Mouse (Mus musculus) ES-E14 (cell line): ENCODE data around the gene Gba2. TPM values are rescaled to one million over a fixed set of nuclear protein-coding genes. Genes with fewer than 3 reads are reported as not detected.

ENCODE experiments used
- DNase-seq: peaks from one replicate; pipeline ENCODE4 v3.0.0-alpha.2; 2013; ENCODE audit warnings: low read depth, low spot score
- H3K27ac ChIP-seq: 2 replicates; pipeline ENCODE4 v1.5.1; 2012; ENCODE audit warnings: low read depth, mild to moderate bottlenecking, low read length, moderate library complexity, mixed read lengths; ENCODE audit not compliant: poor library complexity, insufficient read depth, severe bottlenecking
- H3K36me3 ChIP-seq: 2 replicates; pipeline ENCODE4 v1.6.1; 2012; ENCODE audit warnings: mild to moderate bottlenecking, low read length, moderate library complexity, mixed read lengths; ENCODE audit not compliant: control insufficient read depth, poor library complexity, insufficient read depth, severe bottlenecking
- H3K4me1 ChIP-seq, 2 experiments: fragments of 150-350 bp in 1 of 2; sonication (generic) in 1 of 2; 2 replicates each; pipeline ENCODE4 v1.6.1; 2012; ENCODE audit warnings: low read length in 2 of 2, mild to moderate bottlenecking in 1 of 2, mixed read lengths in 1 of 2; ENCODE audit not compliant: control insufficient read depth in 2 of 2, insufficient read depth in 2 of 2, poor library complexity in 1 of 2
- H3K4me3 ChIP-seq, 2 experiments: fragments of 150-350 bp in 1 of 2; sonication (generic) in 1 of 2; 2 replicates each; pipeline ENCODE4 v1.5.1; 2012; ENCODE audit warnings: low read length in 2 of 2, low read depth in 1 of 2, mild to moderate bottlenecking in 1 of 2, mixed read lengths in 1 of 2; ENCODE audit not compliant: insufficient read depth in 1 of 2, poor library complexity in 1 of 2, severe bottlenecking in 1 of 2
- H3K9ac ChIP-seq: 2 replicates; pipeline ENCODE4 v1.6.1; 2012; ENCODE audit warnings: low read depth, mild to moderate bottlenecking, low read length, mixed read lengths; ENCODE audit not compliant: poor library complexity, insufficient read depth, severe bottlenecking
- H3K9me3 ChIP-seq: fragments of 150-350 bp; sonication (generic); 2 replicates; pipeline ENCODE4 v1.6.1; 2012; ENCODE audit warnings: low read depth, mild to moderate bottlenecking, low read length; ENCODE audit not compliant: control insufficient read depth, insufficient read depth
- CHD2 ChIP-seq: IDR thresholded peaks from 2 replicates; pipeline ENCODE4 v1.6.1; 2014; ENCODE audit warnings: mild to moderate bottlenecking, low read depth, low read length, inconsistent platforms
- HCFC1 ChIP-seq: IDR thresholded peaks from 2 replicates; pipeline ENCODE4 v1.6.1; 2012; ENCODE audit warnings: low read length, inconsistent platforms, borderline replicate concordance; ENCODE audit not compliant: insufficient read depth
- MAFK ChIP-seq: IDR thresholded peaks from 2 replicates; pipeline ENCODE4 v1.6.1; 2014; ENCODE audit warnings: mild to moderate bottlenecking, low read depth, low read length, inconsistent platforms; ENCODE audit not compliant: insufficient read depth
- ZC3H11A ChIP-seq: IDR thresholded peaks from 2 replicates; pipeline ENCODE4 v1.6.1; 2012; ENCODE audit warnings: low read depth, mild to moderate bottlenecking, inconsistent platforms, low read length, borderline replicate concordance
- ZNF384 ChIP-seq: IDR thresholded peaks from 2 replicates; pipeline ENCODE4 v1.6.1; 2012; ENCODE audit warnings: low read depth, low read length, inconsistent platforms
- in situ Hi-C, 2 experiments: fragments of 600-800 bp; cut with MboI; formaldehyde crosslinking; loops; one replicate each; pipeline ENCODE4 v1.15.1; 2025; ENCODE audit warnings: low sequenced_read_pairs in 2 of 2, inconsistent platforms in 1 of 2; ENCODE audit not compliant: unreplicated experiment in 2 of 2
- total RNA-seq: library from RNA; depleted of rRNA; stranded (reverse); fragments of 300-350 nt; gene quantifications from 2 replicates; pipeline ENCODE4 v1.2.3, GENCODE M21; 2012

Gba2 gene
- total RNA-seq, 1 experiment, result 8.9 TPM

- peaks cover 15% of the 10 kb centered on the region; the same call in 1 of the 2 replicates for H3K36me3 ChIP-seq
- DNase-seq, result no peak
- in situ Hi-C loops, result no loop called here
Measured at GRCm38 (mm10) chr4:43577237-43577881, 1.3 kb downstream of the Gba2 start.

GRCm38 (mm10) chr4:43575356-43575755 is 3.3 kb downstream of the Gba2 start:
- peaks cover 3 to 5% of the 10 kb centered on the region in 2 experiments; a peak in 3 of 4 replicates for H3K4me1 ChIP-seq
- no peak overlapping the region for H3K9ac ChIP-seq
- no peak for DNase-seq
- no peak overlapping the region for H3K4me3 ChIP-seq
- H3K36me3 ChIP-seq, result peaks cover 1% of the 10 kb centered on the region; the same call in 1 of the 2 replicates
- TF ChIP-seq HCFC1, result no peak
- no peak for TF ChIP-seq ZC3H11A
- no peak for TF ChIP-seq CHD2
- TF ChIP-seq ZNF384, result no peak
- in situ Hi-C loops, result no loop called here
- no peak overlapping the region for H3K27ac ChIP-seq
- no peaks in the 10 kb centered on the region for H3K9me3 ChIP-seq

More at GRCm38 (mm10) chr4:43577237-43577881, 1.3 kb downstream of the Gba2 start:
- Histone ChIP-seq H3K4me1 (peaks cover 3 to 5% of the 10 kb centered on the region in 2 experiments; a peak in 3 of 4 replicates), H3K9me3 (no peaks in the 10 kb centered on the region), H3K4me3 (peak overlapping the region; percentile 78 to 100), H3K27ac (no peak overlapping the region), H3K9ac (peak overlapping the region; percentile 80; the same call in 1 of the 2 replicates)
- TF ChIP-seq ZC3H11A (no peak), ZNF384 (no peak), HCFC1 (no peak), MAFK (no peak), CHD2 (no peak)

DNA sequence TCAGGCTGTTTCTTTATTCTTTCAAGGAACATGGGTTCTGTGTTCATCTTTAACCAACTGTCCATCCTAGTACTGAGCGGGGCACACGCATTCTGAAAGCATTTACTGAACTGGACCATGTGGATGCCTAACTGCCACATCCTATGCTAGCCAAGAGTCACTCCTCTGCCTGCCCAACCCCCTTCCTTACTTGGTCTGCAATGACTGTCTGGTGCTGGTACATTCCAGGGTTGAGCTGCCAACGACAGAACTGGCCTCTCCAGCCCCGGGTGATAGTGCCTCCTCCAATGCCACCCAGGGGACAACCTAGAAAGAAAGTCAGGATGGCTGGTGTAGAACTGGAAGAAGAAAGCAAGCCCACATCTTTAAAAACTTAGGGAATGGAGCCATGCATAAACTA is 5.1 kb downstream of the Gba2 start:
- TF ChIP-seq ZNF384 (no peak), HCFC1 (no peak), ZC3H11A (no peak), MAFK (no peak), CHD2 (no peak)
- H3K4me1 ChIP-seq, result peaks cover 3 to 5% of the 10 kb centered on the region in 2 experiments; a peak in 3 of 4 replicates
- no peak overlapping the region for H3K4me3 ChIP-seq
- H3K36me3 ChIP-seq, result peaks cover 9% of the 10 kb centered on the region
- no peak overlapping the region for H3K27ac ChIP-seq
- in situ Hi-C loops, result no loop called here
- no peak for DNase-seq
- H3K9ac ChIP-seq, result no peak overlapping the region
- no peaks in the 10 kb centered on the region for H3K9me3 ChIP-seq

DNA sequence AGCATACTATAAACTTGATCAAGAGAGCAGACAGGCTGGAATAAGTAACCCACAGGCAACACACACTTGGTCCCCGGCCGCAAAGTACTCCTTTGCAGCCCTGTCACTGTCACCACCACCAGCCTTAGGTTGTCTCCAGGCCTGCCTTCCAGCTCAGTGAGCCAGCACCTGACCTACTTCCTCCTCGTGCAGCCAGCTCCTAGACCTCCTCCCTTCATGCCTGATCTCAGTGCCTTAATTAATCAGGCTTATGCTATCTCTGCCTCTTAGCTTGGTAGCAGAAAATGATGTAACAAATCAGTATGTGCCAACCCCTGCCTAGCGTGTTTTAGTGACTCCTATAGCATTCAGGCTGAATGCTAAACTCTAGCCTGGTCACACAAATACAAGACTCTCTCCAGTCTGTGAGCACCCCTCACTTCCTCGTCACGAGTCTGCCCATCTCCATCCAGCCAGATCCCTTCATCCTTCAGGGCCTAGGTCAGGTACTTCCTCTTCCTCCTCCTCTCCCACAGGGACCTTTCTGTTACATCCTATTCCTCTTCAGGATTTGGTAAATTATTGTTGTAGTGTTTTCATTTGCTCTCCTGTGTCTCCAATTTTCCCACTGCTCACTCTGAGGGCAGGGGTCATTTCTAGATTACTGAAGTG is 7.2 kb downstream of the Gba2 start:
- no peak for DNase-seq
- Histone ChIP-seq H3K36me3 (peaks cover 28% of the 10 kb centered on the region), H3K9me3 (no peaks in the 10 kb centered on the region), H3K4me3 (no peak overlapping the region), H3K9ac (no peak overlapping the region), H3K4me1 (peaks cover 0 to 3% of the 10 kb centered on the region in 2 experiments; a peak in 2 of 4 replicates), H3K27ac (no peak overlapping the region)
- in situ Hi-C loops, result no loop called here
- TF ChIP-seq MAFK (no peak), ZC3H11A (no peak), HCFC1 (no peak), CHD2 (no peak), ZNF384 (no peak)
